Mouse (Mus musculus) gastrocnemius, postnatal 14 days (tissue): ENCODE measurements around the gene 3110009E18Rik. TPM values are rescaled to one million over a fixed set of nuclear protein-coding genes. Genes with fewer than 3 reads are reported as not detected.

Source experiments
- DNase-seq: peaks from one replicate; pipeline ENCODE4 v3.0.0; 2021; ENCODE audit warnings: mixed read lengths
- intact Hi-C: fragments of 180-260 bp; cut with DNase I; formaldehyde crosslinking; loops from one replicate; pipeline ENCODE4 v1.15.1; 2025; ENCODE audit warnings: low total_unique reads
- total RNA-seq, 2 experiments: library from RNA; stranded (reverse); gene quantifications; 2 replicates each; pipeline ENCODE4 v1.2.3; 2021

3110009E18Rik gene
- total RNA-seq, 2 experiments from 2014 or later, result 4.1 to 5.4 TPM

DNA sequence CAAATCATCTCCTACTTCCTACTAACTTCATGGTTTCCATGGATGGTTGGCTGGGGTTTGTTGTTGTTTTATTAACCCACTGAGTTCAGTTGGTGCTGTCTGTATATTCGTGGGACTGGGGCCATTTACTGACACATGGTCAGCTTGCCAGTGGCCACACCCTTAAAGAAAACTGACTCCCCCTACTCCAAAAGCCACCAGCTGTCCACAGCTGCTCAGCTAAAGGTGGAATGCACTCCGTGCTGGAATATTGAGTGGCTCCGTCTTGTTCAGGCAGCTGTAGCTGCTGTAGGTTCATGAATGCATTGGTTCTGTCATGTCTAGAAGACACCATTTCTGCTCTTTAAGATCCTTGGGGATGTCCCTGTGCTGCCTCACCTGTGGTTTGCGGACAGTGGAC lies 102.6 kb downstream of the 3110009E18Rik start:
- intact Hi-C loops, result loop anchor here (5.0 kb wide), 1 partner anchor 1004 kb away; no protein-coding TSS in a partner anchor
- DNase-seq, result no peak

DNA sequence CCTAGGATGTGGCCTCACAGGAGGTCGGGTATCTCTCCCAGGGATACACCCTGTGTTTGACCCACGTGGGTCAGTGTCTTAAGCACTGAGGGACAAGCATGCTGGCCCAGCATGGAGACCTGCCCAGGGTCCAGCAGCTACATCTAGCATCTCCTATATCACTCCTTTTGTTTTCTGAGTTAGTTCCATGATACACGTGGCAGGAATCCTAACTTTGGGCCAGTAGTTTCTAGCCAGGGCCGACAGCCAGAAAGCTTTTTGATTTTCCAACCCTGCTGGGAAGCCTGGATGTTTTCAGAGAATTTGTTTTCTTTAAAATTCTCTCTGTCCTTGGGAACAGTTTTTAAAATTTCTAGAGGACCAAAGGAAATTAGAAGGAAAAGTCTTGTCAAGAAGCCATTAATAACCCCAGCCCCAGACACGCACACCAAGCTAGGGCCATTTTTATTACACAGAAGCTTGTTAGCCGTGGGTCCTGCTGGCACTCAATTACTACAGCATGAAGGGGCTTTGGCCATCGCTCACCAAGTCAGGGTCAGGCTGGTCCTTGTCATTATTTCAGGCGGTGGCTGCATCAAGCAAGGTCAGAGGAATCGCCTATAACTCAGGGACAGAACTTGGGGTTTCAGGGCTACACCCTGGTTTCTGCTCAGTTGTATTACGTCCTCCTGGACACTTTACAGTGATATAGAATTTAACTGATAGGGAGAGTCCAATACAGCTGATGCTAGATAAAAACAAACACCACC lies 108.9 kb downstream of the 3110009E18Rik start:
- intact Hi-C loops, result loop anchor here (5.0 kb wide), 1 partner anchor 337 kb away; no protein-coding TSS in a partner anchor

DNA sequence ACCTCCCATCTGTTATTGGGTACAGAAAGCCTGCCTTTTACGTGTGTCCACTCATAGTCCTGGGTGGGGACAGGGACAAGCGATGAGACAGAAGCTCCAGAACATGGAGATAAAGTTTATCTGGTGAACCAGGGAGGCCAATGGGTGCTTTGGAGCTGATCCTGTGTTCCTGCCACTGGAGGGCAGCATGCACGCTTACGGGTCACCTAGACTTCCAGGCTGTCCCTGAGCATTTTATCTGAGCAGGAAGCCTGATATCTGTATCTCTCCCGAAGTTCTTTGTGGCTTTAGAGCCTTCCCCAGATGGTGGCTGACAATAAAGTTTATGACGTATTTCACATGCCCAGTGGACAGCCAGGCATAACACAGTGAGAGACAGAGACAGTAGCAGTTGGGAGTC lies 110.3 kb downstream of the 3110009E18Rik start:
- peak; percentile 52 for DNase-seq
- intact Hi-C loops, result no loop called here

More for the DNA sequence above, 108.9 kb downstream of the 3110009E18Rik start:
- DNase-seq, result peak; percentile 59

DNA sequence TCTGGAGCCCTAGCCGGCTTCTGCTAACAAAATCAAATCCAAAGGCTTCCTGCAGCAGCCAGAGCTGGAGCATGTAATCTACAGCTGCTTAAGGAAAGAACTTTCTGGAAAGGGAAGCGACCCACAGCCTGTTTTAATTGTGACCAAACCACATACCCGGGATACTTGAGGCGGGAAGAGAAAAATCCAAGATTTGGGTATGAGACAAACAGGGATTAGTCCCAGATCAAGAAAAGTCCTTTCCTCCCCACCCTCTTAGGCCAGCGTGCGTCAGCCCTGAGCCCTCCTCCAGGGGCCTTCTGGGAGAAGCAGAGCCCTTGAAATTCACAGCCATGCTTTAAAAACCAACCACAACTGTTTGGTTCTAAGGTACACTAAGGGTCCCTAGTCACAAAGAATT lies 111.2 kb downstream of the 3110009E18Rik start:
- DNase-seq, result no peak
- intact Hi-C loops, result no loop called here

DNA sequence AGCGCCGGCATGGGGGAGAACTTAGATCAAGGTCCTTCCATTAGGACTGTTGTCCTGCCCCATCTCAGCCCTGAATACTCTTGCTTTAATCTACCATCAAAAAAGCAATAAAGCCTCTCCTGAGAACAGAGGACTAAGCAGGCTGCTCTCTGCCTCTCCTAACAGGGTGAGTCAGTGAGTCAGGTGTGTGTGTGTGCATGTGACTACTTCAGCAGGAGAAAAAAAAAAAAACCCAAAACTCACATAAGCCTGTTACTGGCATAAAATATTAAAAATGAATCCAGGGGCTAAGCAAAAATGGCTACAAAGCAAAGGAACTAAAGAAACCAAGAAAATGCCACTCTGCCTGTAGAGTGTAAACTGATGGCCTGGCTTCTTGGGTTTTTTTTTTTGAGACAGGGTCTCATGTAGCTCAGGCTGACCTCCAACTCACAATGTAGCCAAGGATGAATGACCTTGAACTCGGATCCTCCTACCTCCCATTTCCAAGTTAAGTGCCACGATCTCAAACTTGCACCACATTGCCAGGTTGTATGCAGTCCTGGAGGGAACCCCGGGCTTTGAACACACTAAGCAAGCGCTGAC lies 114.7 kb downstream of the 3110009E18Rik start:
- intact Hi-C loops, result no loop called here
- DNase-seq, result no peak

DNA sequence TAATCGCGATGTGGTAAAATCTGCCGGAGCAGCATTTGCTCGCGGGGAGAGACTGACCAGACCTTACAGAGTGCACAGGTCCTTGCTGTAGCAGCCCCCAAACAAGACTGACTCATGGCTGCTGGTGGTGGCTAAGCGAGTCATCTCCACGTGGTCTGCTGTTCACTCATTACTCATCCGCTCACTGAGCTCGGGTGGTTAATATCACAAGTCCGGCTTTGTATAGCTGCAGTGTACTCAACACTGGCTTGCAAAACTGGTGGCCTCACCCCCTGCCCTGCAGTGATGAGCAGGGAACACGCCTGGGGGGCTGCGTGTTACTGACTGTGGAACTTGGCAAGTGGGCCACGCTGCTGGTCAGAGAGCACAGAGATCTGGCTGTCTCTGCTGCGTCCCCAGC lies 115.4 kb downstream of the 3110009E18Rik start:
- intact Hi-C loops, result no loop called here
- no peak for DNase-seq

DNA sequence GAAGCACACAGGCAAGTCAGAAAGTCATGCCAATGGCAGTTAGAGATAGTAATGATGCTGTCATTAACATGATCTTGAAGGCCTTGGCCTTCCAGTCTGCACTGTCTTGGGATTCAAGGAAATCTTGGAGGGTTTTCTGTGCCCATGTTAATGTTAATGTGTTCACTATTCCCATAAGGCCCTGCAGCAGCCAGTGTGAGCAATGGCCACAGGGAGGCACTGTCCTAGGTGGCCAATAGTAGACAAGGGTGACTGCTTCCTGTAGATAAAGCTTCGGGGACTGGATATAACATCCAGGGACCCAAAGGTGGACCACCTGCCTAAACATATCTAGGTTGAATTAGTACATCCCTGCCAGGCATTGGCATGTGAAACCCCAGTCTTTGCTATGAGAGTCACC lies 116.1 kb downstream of the 3110009E18Rik start:
- intact Hi-C loops, result no loop called here
- no peak for DNase-seq

Other genes starting within 250 kb of the 3110009E18Rik start
- gene Tmem177, start 208.0 kb upstream of the 3110009E18Rik start, total RNA-seq, result 1 to 10 TPM; 4.0 to 5.3 TPM
- not detected for gene Cfap221, start 124.0 kb upstream of the 3110009E18Rik start, total RNA-seq
- 1 to 10 TPM; 2.0 to 2.3 TPM for gene Sctr, start 114.3 kb upstream of the 3110009E18Rik start, total RNA-seq
- gene Tmem37, start 47.1 kb upstream of the 3110009E18Rik start, total RNA-seq, result 1 to 10 TPM; 7.7 to 9.2 TPM
- 100 to 1,000 TPM; 195 to 222 TPM for gene Dbi, start 109 bp upstream of the 3110009E18Rik start, total RNA-seq
- gene Steap3, start 151.5 kb downstream of the 3110009E18Rik start, total RNA-seq, result 10 to 100 TPM; 24.0 to 34.6 TPM
- not detected for gene C1ql2, start 219.4 kb downstream of the 3110009E18Rik start, total RNA-seq